Mouse (Mus musculus) liver, embryonic 15.5 days (tissue): Measurements from ENCODE around the gene Mrpl21. TPM values are rescaled to one million over a fixed set of nuclear protein-coding genes. Genes with fewer than 3 reads are reported as not detected.
A peak's percentile ranks its signal among the peaks of the same experiment; 100 is the strongest.

Source experiments
- ATAC-seq: fragments of 200-750 bp; cut with Nextera tagmentation; 2 replicates; pipeline ENCODE4 v1.8.0; 2017; ENCODE audit warnings: moderate number of reproducible peaks, mild to moderate bottlenecking, moderate library complexity; ENCODE audit not compliant: insufficient read depth
- H3K27ac ChIP-seq: fragments of 300-500 bp; sonication (generic); replicated peaks from 2 replicates; pipeline ENCODE4 v1.5.1; 2015; ENCODE audit warnings: mild to moderate bottlenecking, inconsistent platforms
- H3K27me3 ChIP-seq: fragments of 300-500 bp; sonication (generic); 2 replicates; pipeline ENCODE4 v1.6.1; 2015; ENCODE audit warnings: mild to moderate bottlenecking, inconsistent platforms
- H3K36me3 ChIP-seq: fragments of 300-500 bp; sonication (generic); replicated peaks from 2 replicates; pipeline ENCODE4 v1.6.1; 2015; ENCODE audit warnings: moderate library complexity, mild to moderate bottlenecking, inconsistent platforms
- H3K4me1 ChIP-seq: fragments of 300-500 bp; sonication (generic); replicated peaks from 2 replicates; pipeline ENCODE4 v1.6.1; 2015; ENCODE audit warnings: inconsistent platforms
- H3K4me2 ChIP-seq: fragments of 300-500 bp; sonication (generic); 2 replicates; pipeline ENCODE4 v1.6.1; 2015; ENCODE audit warnings: moderate library complexity, mild to moderate bottlenecking, inconsistent platforms
- H3K4me3 ChIP-seq: fragments of 300-500 bp; sonication (generic); replicated peaks from 2 replicates; pipeline ENCODE4 v1.5.1; 2015; ENCODE audit warnings: mild to moderate bottlenecking, inconsistent platforms
- H3K9ac ChIP-seq: fragments of 300-500 bp; sonication (generic); 2 replicates; pipeline ENCODE4 v1.6.1; 2015; ENCODE audit warnings: moderate library complexity, mild to moderate bottlenecking, inconsistent platforms
- H3K9me3 ChIP-seq: fragments of 300-500 bp; sonication (generic); replicated peaks from 2 replicates; pipeline ENCODE4 v1.6.1; 2016; ENCODE audit warnings: inconsistent platforms
- WGBS: fragments of 180-500 bp; shearing (Covaris S2); methylation state at CpG from one replicate; pipeline ENCODE4 v1.1.7; 2015; ENCODE audit warnings: mixed read lengths; ENCODE audit not compliant: insufficient replicate concordance; 5-methylcytosine and 5-hydroxymethylcytosine counted together
- polyA plus RNA-seq: library from polyadenylated mRNA; unstranded; fragments of >200 nt; fragmentation: Nextera tagmentation; extraction: Ambion mirVana; gene quantifications from 2 replicates; pipeline ENCODE4 v1.2.1, GENCODE M21; 2015

The Mrpl21 gene
- polyA plus RNA-seq, result 47.8 and 52.7 TPM in 2 replicates

DNA sequence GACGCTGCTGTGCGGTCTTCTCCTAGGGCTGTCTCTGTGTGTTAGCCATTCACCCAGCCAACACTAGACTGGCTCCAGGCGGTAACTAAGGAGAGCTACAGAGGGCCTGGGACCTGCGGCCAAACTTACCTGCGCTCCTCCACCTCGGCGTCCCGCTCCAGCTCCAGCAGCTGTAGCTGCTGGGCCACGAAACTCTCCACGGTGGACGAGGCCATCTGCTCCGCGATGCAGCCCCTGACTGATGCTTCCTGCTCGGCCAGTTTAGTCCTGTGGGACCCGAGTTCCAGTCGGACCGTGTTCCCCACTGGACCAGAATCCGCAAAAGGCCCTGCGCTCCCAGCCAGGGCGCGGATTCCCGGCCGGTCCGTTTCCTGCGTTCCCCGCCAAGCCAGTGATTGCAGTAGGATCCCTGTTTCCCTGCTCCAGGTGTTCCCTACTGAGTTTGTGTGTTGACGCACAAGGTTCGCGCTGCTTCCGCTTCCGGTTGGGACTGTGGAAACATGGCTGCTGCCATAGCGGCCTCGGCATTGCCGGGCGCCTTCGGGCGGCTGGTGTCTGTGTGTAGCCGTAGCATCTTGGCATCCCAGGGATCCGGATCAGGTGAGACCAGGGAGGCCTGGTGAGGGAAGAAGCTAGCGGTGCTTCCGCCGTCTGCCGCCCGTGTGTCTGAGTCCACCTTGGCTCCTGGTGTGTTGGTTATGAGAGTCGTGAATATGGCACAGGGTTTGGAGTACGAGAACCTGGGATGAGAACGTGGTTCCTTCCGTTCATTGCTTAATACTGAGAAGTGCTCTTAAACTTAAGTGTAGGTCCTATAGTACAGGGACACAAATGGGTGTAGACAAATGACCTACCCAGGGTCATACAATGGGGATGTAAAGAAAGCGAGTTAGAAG lies at the start of gene Mrpl21, which contains the start of gene Ighmbp2:
Mrpl21 (plus strand) TSS at position 330 of the 896 bp plus-strand sequence.
Ighmbp2 (minus strand) TSS at position 446 of the 896 bp plus-strand sequence.
- Histone ChIP-seq H3K4me3 (peak within 1 kb of the TSS; percentile 92), H3K4me2 (peak within 1 kb of the TSS; percentile 91), H3K27me3 (no peaks in the 10 kb centered on the region), H3K27ac (peak within 1 kb of the TSS; percentile 62; the same call in 1 of the 2 replicates), H3K36me3 (peaks cover 38% of the 10 kb centered on the region), H3K4me1 (peaks cover 26% of the 10 kb centered on the region), H3K9ac (peak within 1 kb of the TSS; percentile 76), H3K9me3 (no peaks in the 10 kb centered on the region)
- peak; percentile 81 for ATAC-seq
- WGBS, result under 1% methylated on average over 49 of the region's 49 CpGs

DNA sequence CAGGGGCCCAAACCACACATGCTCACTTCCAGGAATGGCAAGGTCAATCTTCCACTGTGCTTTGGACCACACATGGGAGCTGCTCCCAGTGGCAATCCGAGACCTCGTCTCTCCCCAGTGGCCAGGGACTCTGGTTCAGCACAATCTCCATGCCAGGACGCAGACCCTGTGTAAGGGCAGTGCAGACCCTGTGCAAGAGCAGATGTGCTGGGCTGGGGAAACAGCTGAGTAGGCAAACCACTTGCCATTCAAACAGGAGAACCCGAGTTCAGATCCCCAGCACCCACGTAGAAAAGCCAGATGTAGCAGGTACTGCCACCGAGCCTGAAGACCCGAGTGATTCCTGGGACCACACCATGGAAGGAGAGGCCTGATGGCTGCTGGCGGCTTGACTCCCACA lies 22.7 kb upstream of the Mrpl21 start:
- Histone ChIP-seq H3K36me3 (peaks cover 25% of the 10 kb centered on the region), H3K4me3 (no peak overlapping the region), H3K27ac (no peak overlapping the region), H3K9ac (no peak overlapping the region), H3K4me1 (no peaks in the 10 kb centered on the region), H3K27me3 (no peaks in the 10 kb centered on the region), H3K9me3 (no peaks in the 10 kb centered on the region), H3K4me2 (no peak overlapping the region)
- 70% methylated on average over 8 of the region's 8 CpGs for WGBS
- no peak for ATAC-seq

DNA sequence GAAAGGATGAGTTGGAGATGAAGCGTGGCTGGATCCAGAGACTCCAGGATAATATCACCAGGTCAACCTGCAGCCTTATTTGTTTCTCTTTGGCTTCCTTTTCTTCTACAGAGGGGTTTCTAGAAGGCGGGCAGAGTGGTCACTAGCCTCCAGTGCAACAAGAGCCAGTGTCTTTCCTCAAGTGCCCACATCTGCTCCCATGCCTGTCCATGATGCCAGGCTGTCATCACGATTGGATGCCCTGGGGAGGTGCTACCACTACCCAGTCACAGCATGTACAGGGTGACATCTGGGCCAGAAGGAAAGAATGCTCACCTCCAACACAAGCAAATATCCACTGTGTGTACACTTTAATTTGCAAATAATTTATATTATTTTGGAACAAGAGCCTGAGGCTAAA lies 22.1 kb upstream of the Mrpl21 start:
- Histone ChIP-seq H3K36me3 (peaks cover 31% of the 10 kb centered on the region), H3K9me3 (no peaks in the 10 kb centered on the region), H3K4me2 (no peak overlapping the region), H3K27ac (no peak overlapping the region), H3K4me3 (no peak overlapping the region), H3K27me3 (no peaks in the 10 kb centered on the region), H3K4me1 (no peaks in the 10 kb centered on the region), H3K9ac (no peak overlapping the region)
- ATAC-seq, result no peak
- 66% methylated on average over 3 of the region's 3 CpGs for WGBS

DNA sequence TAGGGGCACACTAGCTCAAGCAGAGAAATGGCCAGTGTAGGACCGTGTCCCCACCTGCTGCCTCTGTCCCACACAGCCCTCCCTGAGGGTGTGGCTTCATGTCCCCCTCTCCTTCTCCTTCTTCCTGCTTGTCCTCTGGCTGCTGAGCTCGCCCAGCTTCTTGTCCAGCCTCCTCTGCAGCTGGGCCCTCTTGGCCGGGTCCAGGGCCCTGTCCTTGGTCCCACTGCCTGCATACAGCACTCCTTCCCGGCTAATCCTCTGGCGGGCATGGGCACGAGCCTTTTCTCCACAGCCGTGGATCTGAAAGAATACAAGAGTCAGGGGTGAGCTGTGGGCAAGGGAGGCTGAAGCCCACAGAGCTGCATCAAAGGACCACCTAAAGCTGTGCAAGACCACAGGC lies 21.4 kb upstream of the Mrpl21 start:
- H3K9ac ChIP-seq, result no peak overlapping the region
- no peak overlapping the region for H3K4me2 ChIP-seq
- no peaks in the 10 kb centered on the region for H3K27me3 ChIP-seq
- H3K36me3 ChIP-seq, result peaks cover 37% of the 10 kb centered on the region
- WGBS, result 74% methylated on average over 7 of the region's 7 CpGs
- no peak overlapping the region for H3K4me3 ChIP-seq
- H3K4me1 ChIP-seq, result no peaks in the 10 kb centered on the region
- no peak overlapping the region for H3K27ac ChIP-seq
- no peak for ATAC-seq
- H3K9me3 ChIP-seq, result no peaks in the 10 kb centered on the region

DNA sequence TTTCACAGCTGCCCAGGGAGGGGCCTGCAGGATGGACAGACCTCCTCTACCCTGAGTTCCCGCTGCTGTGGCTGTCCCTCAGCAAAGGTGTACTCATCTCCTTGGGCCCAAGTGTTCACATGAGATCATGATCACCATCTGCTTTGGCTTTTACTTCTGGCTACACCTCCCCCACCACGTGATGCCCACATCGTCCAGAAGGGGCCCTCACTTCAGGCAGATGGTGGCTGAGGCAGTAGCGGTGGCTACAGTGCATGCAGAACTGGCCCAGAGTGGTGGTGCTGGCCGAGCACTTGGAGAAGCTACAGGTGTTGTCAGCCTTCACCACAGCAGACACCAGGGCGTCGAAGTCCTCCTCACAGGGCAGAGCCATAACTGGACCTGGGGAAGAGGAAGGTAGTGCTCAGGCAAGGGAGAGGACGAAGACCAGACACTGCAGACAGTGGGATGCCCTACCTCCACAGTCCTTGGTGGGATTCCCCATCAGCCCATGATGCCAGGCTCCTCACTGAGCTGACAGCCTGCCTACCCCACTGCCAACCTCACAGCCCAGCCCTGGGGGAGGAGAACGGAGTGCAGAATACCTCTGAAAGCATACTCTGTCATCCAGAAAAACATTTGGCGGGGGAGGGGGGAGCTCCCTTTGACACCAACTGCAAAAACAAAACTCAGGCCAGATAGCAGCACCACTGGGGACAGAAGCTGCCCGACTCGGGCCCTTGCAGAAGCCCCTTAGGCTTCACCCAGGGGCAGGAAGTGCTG lies 20.8 kb upstream of the Mrpl21 start:
- 74% methylated on average over 12 of the region's 12 CpGs for WGBS

DNA sequence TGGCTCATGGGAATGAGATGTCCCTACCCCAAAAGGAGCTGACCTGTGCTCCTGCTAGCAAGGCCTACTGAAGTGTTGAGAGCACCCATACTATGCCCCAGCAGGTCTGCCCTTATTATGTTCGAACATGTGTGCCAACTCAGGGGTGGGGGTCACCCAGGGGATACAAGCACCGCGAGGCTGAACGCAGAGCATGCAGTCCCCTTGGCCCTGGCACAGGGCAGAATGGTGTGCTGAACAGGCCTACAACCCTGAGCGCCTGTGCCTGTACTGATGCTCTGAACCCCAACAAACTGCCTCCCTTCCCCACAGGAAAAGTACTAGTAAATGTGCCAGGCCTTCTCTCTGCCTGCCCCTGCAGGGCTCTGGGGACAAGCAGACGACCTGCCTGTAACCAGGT lies 18.4 kb upstream of the Mrpl21 start:
- no peak overlapping the region for H3K4me3 ChIP-seq
- H3K36me3 ChIP-seq, result peaks cover 64% of the 10 kb centered on the region
- no peaks in the 10 kb centered on the region for H3K9me3 ChIP-seq
- H3K4me2 ChIP-seq, result no peak overlapping the region
- no peaks in the 10 kb centered on the region for H3K27me3 ChIP-seq
- 78% methylated on average over 6 of the region's 6 CpGs for WGBS
- no peak overlapping the region for H3K27ac ChIP-seq
- no peaks in the 10 kb centered on the region for H3K4me1 ChIP-seq
- ATAC-seq, result no peak
- no peak overlapping the region for H3K9ac ChIP-seq

More for the DNA sequence above, 20.8 kb upstream of the Mrpl21 start:
- Histone ChIP-seq H3K4me2 (no peak overlapping the region), H3K9me3 (no peaks in the 10 kb centered on the region), H3K4me1 (no peaks in the 10 kb centered on the region), H3K4me3 (no peak overlapping the region), H3K9ac (no peak overlapping the region), H3K27me3 (no peaks in the 10 kb centered on the region), H3K36me3 (peaks cover 42% of the 10 kb centered on the region), H3K27ac (no peak overlapping the region)
- ATAC-seq, result no peak

DNA sequence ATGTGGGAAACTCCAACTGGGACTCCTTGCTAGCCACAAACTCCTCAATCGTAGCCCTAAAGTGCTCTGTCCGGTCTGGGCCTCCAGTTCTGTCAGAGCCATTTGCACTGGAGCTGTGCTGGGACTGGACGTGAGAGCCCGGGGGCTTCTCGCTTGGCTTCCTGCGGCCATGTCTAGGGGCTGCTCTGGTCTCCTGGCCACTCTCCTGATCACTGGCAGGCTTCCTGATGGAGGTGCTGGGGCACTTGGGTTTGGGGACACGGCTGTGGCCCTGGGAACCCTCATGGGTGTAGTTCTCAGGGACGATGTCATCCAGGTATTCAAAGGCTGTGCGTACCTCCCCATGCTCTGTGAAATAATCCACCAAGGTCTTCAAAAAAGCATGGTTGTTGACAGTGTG lies 17.5 kb upstream of the Mrpl21 start:
- no peak overlapping the region for H3K9ac ChIP-seq
- H3K27me3 ChIP-seq, result no peaks in the 10 kb centered on the region
- no peaks in the 10 kb centered on the region for H3K4me1 ChIP-seq
- no peak for ATAC-seq
- no peak overlapping the region for H3K4me3 ChIP-seq
- H3K36me3 ChIP-seq, result peaks cover 68% of the 10 kb centered on the region
- no peak overlapping the region for H3K27ac ChIP-seq
- H3K9me3 ChIP-seq, result no peaks in the 10 kb centered on the region
- WGBS, result 72% methylated on average over 9 of the region's 9 CpGs
- no peak overlapping the region for H3K4me2 ChIP-seq

DNA sequence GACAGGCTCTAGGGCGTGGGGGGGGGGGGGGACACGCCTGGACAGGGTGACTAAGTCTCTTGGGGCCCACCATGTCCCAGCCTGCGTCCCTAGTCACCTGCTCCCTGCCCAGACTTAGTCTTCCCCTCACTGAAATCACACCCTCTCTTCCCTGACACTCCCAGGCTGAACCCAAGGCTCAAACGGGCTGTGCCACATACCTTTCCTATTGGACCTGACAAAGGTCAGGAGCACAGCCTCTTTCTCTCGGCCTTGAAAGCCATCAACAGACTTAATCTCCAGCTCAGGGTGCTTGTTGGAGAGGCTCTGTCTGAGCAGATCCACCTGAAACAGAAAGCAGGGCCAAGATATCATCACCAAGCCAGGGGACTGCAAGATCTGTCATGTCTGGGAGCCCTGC lies 16.6 kb upstream of the Mrpl21 start:
- Histone ChIP-seq H3K4me1 (no peaks in the 10 kb centered on the region), H3K4me2 (no peak overlapping the region), H3K27me3 (no peaks in the 10 kb centered on the region), H3K9me3 (no peaks in the 10 kb centered on the region), H3K9ac (no peak overlapping the region), H3K27ac (no peak overlapping the region), H3K36me3 (peaks cover 74% of the 10 kb centered on the region), H3K4me3 (no peak overlapping the region)
- 51% methylated on average over 5 of the region's 5 CpGs for WGBS
- ATAC-seq, result no peak

DNA sequence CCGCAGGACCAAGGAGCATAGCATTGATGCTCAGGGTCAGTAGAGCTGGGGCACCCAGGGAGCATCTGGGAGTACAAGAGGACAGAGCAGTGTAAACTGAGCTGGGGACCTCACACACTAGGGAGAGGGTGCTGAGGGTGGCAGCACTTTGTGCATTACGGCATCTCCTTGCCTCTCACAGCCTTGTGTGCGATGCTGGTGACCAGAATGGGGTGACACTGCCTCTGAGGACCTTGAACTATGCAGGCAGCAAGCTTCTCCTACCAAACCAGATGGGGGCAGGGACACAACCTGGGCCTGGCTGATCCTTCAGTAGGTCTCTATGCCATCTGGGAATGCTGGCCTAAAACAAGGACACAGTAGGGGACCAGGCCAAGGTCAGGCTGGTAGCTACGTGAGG lies 16.0 kb upstream of the Mrpl21 start:
- H3K9me3 ChIP-seq, result no peaks in the 10 kb centered on the region
- ATAC-seq, result no peak
- no peaks in the 10 kb centered on the region for H3K4me1 ChIP-seq
- peaks cover 77% of the 10 kb centered on the region for H3K36me3 ChIP-seq
- H3K9ac ChIP-seq, result no peak overlapping the region
- no peak overlapping the region for H3K27ac ChIP-seq
- H3K4me2 ChIP-seq, result no peak overlapping the region
- 82% methylated on average over 4 of the region's 4 CpGs for WGBS
- no peaks in the 10 kb centered on the region for H3K27me3 ChIP-seq
- H3K4me3 ChIP-seq, result no peak overlapping the region

DNA sequence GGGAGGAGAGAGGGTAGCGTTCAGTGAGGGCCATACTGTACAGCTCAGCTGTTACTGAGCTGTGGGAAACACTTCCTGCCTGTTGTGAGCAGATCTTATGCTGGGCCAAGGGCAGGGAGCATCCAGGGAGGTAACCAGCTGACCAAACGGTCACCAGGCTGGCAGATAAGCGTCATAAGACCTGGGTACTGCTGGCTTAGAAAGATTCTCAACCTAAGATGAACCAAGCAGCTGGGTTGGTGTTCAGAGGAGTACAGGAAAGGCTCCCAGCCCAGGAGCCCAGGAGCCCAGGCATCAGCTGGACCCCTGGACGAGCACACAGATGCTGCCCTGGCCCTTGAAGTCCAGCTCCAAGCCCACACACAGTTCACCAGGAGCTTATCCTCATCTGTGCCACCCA lies 15.4 kb upstream of the Mrpl21 start:
- Histone ChIP-seq H3K36me3 (peaks cover 72% of the 10 kb centered on the region), H3K27ac (no peak overlapping the region)

More for the DNA sequence above, 15.4 kb upstream of the Mrpl21 start:
- ATAC-seq, result no peak
- 68% methylated on average over 4 of the region's 4 CpGs for WGBS
- H3K9ac ChIP-seq, result no peak overlapping the region
- H3K27me3 ChIP-seq, result no peaks in the 10 kb centered on the region
- no peak overlapping the region for H3K4me2 ChIP-seq
- no peaks in the 10 kb centered on the region for H3K9me3 ChIP-seq
- no peak overlapping the region for H3K4me3 ChIP-seq
- no peaks in the 10 kb centered on the region for H3K4me1 ChIP-seq
